Mouse (Mus musculus): ENCODE data around the gene Cers3.
A peak's percentile ranks its signal among the peaks of the same experiment; 100 is the strongest.

Cers3 gene

DNA sequence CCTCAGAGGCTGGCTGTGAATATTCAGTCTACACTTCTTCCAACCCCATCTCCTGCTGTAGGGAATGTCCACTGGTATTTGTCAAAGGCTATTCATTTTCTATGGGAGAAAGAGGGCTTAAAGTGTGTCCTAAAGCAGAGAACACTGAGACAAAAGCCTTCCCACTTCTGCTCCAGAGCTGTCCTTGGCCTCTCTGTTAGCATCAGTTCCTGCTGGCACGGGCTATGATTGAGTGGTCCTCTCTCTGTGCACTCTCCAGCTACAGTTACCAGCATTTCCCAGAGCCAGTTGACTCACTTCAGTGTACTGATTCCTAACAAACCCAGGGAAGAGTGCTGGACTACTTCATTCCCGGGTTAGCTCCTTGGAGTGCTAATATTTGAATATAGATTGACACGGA is 43.2 kb downstream of the Cers3 start:
- no peak for DNase-seq

- DNase-seq = no peak
Measured at GRCm38 (mm10) chr7:66787816-66788215, 44.5 kb downstream of the Cers3 start.

DNA sequence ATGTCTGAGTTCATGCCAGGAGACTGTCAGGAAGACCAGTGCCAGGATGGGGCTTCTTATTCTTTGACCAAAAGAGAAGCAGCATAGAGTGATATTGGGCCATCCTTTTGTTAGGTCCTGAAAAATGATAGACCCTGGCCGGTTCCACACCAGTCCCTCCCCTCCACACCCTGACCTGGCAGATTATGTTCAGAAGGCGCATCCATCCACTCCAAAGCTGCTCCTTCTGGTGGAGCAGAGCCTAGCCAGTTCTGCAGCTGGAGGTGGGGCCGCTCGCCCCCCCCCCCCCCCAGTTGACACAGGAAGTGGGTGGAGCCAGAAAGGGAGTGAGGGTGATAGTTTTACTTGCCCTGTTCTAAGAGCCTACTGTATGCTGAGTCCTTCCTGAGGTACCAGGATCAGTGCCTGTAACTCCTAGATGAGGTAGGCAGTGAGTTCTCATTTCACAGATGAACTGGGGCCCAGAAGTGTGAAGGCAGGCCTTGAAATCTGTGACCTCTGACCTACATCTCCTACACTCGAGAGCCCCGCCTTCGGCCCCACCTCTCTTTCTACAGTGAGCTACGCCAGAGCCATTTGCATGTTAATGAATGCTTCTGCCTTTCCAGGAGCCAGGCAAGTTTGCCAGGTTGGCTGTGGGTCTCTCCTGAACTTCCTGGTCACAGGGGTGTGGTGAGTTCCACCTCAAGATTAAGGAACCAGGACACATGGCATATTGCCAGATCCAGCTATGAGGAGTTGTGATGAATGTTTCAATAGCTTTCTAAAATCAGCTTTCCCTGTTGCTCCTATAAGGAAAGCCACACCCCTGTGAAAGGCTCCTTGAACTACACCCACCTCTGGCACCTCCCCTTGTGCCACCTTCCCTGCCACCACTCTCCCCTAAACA is 46.8 kb downstream of the Cers3 start:
- DNase-seq = no peak

GRCm38 (mm10) chr7:66791022-66791421 is 47.7 kb downstream of the Cers3 start:
- DNase-seq = no peak

DNA sequence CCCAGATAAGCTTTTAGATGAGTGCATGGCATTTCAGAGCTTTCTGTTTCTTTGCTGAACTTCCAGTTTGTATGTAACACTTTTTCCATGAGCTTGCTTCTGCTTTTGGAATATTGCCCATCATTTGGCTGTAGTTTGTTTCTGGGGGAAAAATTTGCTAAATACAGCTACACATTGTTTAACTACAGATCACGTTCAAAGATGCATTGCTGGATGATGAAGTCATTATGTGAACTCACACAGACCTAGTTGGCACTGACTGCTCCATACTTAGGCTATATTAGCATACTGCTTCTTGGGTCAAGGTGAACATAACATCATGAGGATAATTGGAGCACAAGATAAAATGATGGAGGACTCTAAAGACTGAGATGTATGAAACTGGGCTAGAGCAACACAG is 53.6 kb downstream of the Cers3 start:
- DNase-seq = no peak

DNA sequence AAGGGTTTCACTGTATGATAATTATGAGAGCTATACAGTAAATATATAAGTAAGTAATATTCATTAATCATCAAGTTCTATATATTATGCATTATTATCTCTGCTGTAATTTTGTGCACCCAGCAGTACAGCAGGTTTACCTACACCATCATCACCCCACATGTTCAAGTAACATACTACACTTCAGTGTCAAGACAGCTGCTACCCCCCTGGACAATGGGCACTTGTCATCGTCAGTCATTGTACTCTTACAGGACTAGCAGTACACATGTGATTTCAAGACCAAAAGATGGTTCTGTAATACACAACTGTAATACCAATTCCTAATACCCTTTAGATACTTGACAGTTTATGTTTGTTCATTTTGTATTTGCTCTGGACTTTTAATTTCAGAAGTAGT is 54.0 kb downstream of the Cers3 start:
- DNase-seq = no peak

DNA sequence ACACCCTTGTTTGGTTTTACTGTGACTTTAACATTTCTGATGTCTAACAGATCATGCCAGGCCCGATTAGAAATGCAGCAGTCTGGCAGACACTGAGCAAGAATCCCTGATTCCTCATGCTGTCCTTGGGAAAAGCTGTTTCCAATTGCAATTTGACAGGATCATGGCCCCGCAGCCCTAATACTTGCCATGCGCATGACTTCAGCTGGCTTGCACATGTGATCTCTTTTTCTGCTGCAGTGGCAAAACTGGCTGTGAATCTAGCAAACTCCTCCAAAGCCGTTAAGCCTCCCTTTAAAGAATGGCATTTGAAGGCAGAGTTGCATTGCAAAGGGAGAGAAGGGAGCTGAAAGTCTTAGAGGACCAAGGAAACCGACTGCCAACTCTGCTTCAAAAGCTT is 55.5 kb downstream of the Cers3 start:
- DNase-seq = no peak

DNA sequence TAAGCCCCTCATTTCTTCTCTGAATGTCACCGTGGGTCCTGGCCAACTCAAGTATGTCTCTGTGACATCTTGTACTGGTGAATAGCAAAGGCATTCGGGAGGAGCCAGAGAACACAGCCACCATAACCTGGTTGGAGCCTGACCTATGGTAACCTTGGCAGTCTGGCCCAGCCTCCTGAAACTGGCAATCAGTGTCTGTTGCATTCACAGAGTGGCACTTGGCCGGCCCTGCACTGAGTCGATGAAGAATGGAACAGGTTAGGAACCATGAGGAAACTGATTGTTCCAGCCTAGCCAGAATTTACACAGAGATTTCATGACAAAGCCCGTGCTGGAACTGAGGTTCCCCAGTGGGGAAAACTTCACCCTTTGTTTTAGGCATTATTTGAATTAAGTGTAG is 57.5 kb downstream of the Cers3 start:
- no peak for DNase-seq

- no peak for DNase-seq
Measured at GRCm38 (mm10) chr7:66801785-66802184, 58.5 kb downstream of the Cers3 start.

DNA sequence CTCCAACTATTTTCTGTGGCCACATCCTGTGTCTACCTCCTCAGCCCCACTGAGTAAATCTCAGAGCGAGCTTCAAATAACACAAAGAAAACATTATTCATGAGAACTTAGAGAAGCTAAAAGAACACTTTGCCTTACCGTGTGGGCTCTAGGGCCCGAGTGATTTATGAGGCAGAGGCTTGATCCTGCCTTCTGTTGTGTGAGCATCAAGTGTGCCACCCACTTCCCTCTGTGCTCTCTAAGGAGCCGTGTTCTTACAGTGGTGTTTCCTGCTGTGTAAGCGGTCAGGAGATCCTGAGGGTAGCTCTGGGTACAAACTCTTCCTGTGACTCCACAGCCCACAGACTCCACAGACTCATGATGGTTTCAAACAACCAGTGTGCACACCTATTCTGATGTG is 60.5 kb downstream of the Cers3 start:
- DNase-seq = no peak

- no peak for DNase-seq
Measured at GRCm38 (mm10) chr7:66806801-66807200, 63.5 kb downstream of the Cers3 start.

DNA sequence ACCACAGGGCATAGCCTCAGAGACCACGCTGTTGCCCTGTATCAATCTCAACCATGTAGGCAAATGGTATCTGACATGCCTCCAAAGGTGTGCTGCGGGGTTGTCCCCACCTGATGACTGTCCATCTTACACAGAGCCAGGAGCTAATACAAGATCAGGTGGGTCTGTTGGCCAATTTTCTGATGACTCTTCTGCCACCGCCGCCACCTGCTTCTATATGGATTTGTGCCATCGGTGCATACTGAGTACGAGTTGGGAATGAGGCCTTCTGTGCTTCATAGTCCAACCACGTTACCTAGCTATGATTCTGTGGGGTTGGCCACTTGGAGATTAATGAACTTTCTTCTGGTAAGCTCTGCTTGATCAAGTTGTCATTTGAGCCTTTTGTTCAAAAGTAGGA is 67.1 kb downstream of the Cers3 start:
- no peak for DNase-seq

GRCm38 (mm10) chr7:66811294-66811693 is 68.0 kb downstream of the Cers3 start:
- no peak for DNase-seq

- DNase-seq = no peak
Measured at GRCm38 (mm10) chr7:66812289-66812688, 69.0 kb downstream of the Cers3 start.

GRCm38 (mm10) chr7:66812737-66813136 is 69.4 kb downstream of the Cers3 start:
- DNase-seq = no peak

GRCm38 (mm10) chr7:66813172-66813571 is 69.9 kb downstream of the Cers3 start:
- DNase-seq = no peak

DNA sequence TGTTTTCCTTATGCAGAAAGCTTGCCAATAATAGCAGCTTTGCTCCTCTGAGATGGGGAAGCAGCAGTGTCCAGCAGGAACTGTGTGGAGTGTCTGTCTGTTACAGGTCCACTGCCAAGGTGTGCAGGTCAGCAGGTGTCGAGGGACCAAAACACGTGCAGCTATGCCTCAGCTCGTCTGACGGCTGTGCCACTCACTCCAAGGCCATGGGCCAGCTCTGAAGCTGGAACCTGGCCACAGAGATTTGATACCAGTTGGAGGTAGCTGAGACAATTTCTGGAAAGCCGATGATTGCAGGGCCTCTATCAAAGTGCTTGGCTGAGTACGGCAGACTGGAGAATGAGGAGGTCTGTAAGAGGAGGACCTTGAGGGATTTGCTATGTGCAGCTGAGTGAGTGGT is 72.2 kb downstream of the Cers3 start:
- DNase-seq = peak; percentile 28

GRCm38 (mm10) chr7:66820034-66820433 is 76.7 kb downstream of the Cers3 start:
- no peak for DNase-seq

- no peak for DNase-seq
Measured at GRCm38 (mm10) chr7:66830803-66831202, 87.5 kb downstream of the Cers3 start.

GRCm38 (mm10) chr7:66831295-66831694 is 88.0 kb downstream of the Cers3 start:
- no peak for DNase-seq

DNA sequence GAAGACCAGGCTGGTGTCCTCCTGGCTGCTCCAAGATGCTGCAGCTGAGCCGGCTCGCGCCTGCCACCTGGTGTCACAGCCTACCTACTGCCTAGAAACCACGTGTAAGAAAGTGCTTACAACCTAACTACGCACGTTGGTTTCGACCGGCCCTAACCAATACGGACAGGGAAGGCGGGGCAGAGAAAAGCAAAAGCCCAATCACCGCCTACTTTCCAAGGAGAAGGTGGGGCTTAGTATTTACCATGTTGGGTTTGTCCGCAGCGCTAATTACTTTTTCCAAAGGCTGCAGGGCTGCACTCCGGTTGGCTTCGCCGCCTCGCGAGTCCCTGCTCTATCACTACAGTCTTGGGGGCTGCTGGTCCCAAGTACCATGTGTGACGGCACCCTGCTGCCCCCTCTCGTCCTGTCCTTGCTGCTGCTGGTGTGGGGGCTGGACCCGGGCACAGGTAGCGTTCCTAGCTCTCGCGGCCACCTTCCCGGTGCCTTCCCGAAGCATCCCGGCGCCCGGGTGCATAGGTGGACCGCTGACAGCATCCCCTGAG is 96.2 kb downstream of the Cers3 start, which contains the start of gene Adamts17:
Adamts17 (plus strand) TSS at position 273 of the 545 bp plus-strand sequence.
- peak; percentile 96 for DNase-seq

DNA sequence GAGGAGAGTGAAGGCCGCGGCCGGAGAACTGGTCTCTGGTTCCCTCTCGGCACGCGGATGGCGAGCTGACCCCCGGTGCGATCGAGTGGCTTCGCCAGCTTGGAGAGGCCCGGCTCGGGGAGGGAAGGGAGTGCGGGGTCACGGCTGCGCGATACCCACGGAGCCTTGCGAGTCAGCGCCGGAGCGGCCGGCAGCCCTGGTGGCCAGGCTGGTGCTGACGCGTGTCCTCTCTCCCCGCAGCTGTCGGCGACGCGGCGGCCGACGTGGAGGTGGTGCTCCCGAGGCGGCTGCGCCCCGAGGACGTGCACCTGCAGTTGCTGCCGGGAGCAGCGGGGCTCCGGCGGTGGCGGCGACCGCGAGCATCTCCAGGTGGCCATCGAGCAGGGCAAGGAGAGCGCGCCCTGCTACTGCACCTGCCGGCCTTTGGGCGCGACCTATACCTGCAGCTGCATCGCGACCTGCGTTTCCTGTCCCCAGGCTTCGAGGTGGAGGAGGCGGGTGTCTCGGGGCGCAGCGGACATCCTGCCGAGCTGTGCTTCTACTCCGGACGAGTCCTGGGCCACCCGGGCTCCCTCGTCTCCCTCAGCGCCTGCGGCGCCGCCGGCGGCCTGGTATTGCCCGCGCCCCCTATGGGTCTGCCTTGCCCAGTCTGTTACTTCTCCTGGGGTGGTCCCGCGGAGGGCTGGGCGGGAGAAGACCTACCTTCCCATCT is 96.9 kb downstream of the Cers3 start:
- DNase-seq = no peak

DNA sequence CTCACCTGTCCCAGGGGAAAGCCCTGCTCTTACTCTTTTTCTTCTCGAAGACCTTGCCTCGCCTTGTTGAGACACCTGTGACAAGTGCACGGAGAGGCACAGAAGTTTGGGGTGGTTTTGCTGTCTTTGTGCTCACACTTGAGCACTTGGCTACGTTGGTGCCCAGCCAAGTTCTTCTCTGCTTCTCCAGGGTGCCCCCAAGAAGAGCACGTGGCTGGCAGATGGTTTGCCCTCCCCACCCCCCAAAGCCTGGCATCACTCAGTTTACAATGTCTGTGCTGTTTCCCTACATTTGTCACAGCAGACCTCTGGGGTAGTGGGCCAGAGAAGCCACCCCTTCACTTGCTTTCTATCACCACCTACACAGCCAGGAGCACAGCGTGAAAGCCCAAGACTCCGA is 97.9 kb downstream of the Cers3 start:
- peak; percentile 32 for DNase-seq

- DNase-seq = peak; percentile 63
Measured at GRCm38 (mm10) chr7:66842021-66842420, 98.7 kb downstream of the Cers3 start.

All from cerebellum, adult 9-11 months (tissue).